Mouse (Mus musculus) liver, embryonic 14.5 days (tissue): ENCODE results near the gene Apod.

Experiments
- CTCF ChIP-seq: IDR thresholded peaks from 2 replicates; pipeline ENCODE4 v1.5.1; 2016; ENCODE audit warnings: antibody characterized with exemption, low read depth, control low read depth
- EP300 ChIP-seq: IDR thresholded peaks from 2 replicates; pipeline ENCODE4 v1.6.1; 2016; ENCODE audit warnings: antibody characterized with exemption, low read depth

- TF ChIP-seq CTCF (no peak), EP300 (no peak)
Observed at GRCm38 (mm10) chr16:31293761-31294160, 20.8 kb downstream of the Apod start.
